In the genomic region with DNA sequence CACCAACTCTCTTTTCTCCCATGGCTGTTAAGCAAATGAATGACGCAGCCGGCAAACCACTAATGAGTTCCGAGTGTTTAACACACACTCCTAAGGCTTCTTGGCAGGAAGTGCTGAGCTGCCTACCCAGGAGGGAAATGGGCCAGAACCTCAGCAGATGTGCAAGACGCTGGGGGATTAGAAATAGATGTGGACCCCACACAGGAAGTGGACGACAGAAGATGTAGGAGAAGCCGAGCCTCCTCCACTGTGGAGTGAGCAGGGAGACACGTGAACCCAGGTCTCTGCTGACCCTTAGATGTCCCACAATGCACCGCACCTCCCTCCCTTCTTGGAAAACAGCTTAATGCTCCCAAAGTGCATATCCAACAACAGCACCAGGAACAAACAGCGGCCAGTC, we compare ENCODE assay signal across 9 mouse cellular contexts.
A peak's percentile ranks its signal among the peaks of the same experiment; 100 is the strongest.
DNase-seq lines count a peak whose midpoint lies in the region; ATAC-seq and TF ChIP-seq lines count a peak whose summit lies in the region.
"Had no signal": no experiment of that assay in that cellular context is flagged by ENCODE, and none has a peak within 500 bp of the region (broad histone marks: within the 10 kb centered on the region; RNA-seq: fewer than 3 reads in every experiment).

No protein-coding gene starts in this region.

- H3K9me3 ChIP-seq in kidney, embryonic 14.5 days (ENCODE audit: control insufficient read depth, low read length), result no peaks in the 10 kb centered on the region
- no peaks in the 10 kb centered on the region for H3K9me3 ChIP-seq in limb, embryonic 10.5 days (replicated peaks)
- no peaks in the 10 kb centered on the region for H3K9me3 ChIP-seq in midbrain, embryonic 16.5 days (replicated peaks; ENCODE audit: control insufficient read depth, low read length, poor library complexity, severe bottlenecking)
- H3K9me3 ChIP-seq: G1E had no signal

- DNase-seq in kidney, adult 11 months, result peak; percentile 49
- peak; percentile 65 for DNase-seq in brain, embryonic 14.5 days (ENCODE audit: low read depth)
- DNase-seq in limb, embryonic 10.5 days (ENCODE audit: low spot score), result peak; percentile 36
- no peak for DNase-seq in cerebellum, adult 9-10 months
- no peak for DNase-seq in thymus, postnatal 25 days

- 47% methylated on average over 9 of the region's 9 CpGs for WGBS in kidney, embryonic 14.5 days
- whole genome bisulfite sequencing in limb, embryonic 10.5 days, result 44% methylated on average over 9 of the region's 9 CpGs
- 69% methylated on average over 9 of the region's 9 CpGs for WGBS in midbrain, embryonic 16.5 days

- H3K9ac ChIP-seq in kidney, embryonic 14.5 days (ENCODE audit: low read depth, low read length), result no peak overlapping the region
- no peak overlapping the region for H3K9ac ChIP-seq in midbrain, embryonic 16.5 days (ENCODE audit: low read depth, low read length)

- no peak overlapping the region for H3K27ac ChIP-seq in kidney, embryonic 14.5 days (ENCODE audit: low read depth, low read length)
- H3K27ac ChIP-seq in limb, embryonic 10.5 days, result peak overlapping the region; percentile 75
- H3K27ac ChIP-seq in midbrain, embryonic 16.5 days (ENCODE audit: low read length), result no peak overlapping the region

- no peaks in the 10 kb centered on the region for H3K27me3 ChIP-seq in kidney, embryonic 14.5 days (ENCODE audit: control insufficient read depth, insufficient read depth, low read length)
- H3K27me3 ChIP-seq in limb, embryonic 10.5 days (ENCODE audit: low read depth, poor library complexity, severe bottlenecking), result no peaks in the 10 kb centered on the region
- H3K27me3 ChIP-seq in midbrain, embryonic 16.5 days (ENCODE audit: control insufficient read depth, insufficient read depth, low read depth, low read length), result no peaks in the 10 kb centered on the region

- H3K4me3 ChIP-seq in kidney, embryonic 14.5 days (ENCODE audit: low read length), result no peak overlapping the region
- no peak overlapping the region for H3K4me3 ChIP-seq in limb, embryonic 10.5 days
- H3K4me3 ChIP-seq in midbrain, embryonic 16.5 days (ENCODE audit: low read depth, low read length), result no peak overlapping the region

- no peaks in the 10 kb centered on the region for H3K4me1 ChIP-seq in kidney, embryonic 14.5 days (ENCODE audit: control insufficient read depth, insufficient read depth, low read length)
- H3K4me1 ChIP-seq in limb, embryonic 10.5 days, result peaks cover 41% of the 10 kb centered on the region
- no peaks in the 10 kb centered on the region for H3K4me1 ChIP-seq in midbrain, embryonic 16.5 days (ENCODE audit: control insufficient read depth, insufficient read depth, low read length)

- no peak overlapping the region for H3K4me2 ChIP-seq in kidney, embryonic 14.5 days (replicated peaks; ENCODE audit: low read depth, low read length)
- no peak overlapping the region for H3K4me2 ChIP-seq in midbrain, embryonic 16.5 days (ENCODE audit: low read length)

- no peak for ATAC-seq in kidney, embryonic 14.5 days (ENCODE audit: low FRiP score, low TSS enrichment)
- ATAC-seq in granulocyte monocyte progenitor cell, adult 5-6 weeks (replicated peaks; ENCODE audit: poor library complexity, severe bottlenecking), result peak; percentile 40
- ATAC-seq in midbrain, embryonic 16.5 days, result no peak

- TF ChIP-seq POLR2A in brain, embryonic 14.5 days (IDR thresholded peaks at IDR 0.05; ENCODE audit: borderline replicate concordance, extremely low read depth, insufficient read depth, insufficient read length, poor library complexity, severe bottlenecking), result no peak

- no peak for TF ChIP-seq CTCF in brain, embryonic 14.5 days (IDR thresholded peaks at IDR 0.05; ENCODE audit: borderline replicate concordance, extremely low read depth, insufficient read depth, insufficient read length)

- H3K36me3 ChIP-seq in kidney, embryonic 14.5 days (ENCODE audit: control insufficient read depth, insufficient read depth, low read length), result no peaks in the 10 kb centered on the region
- no peaks in the 10 kb centered on the region for H3K36me3 ChIP-seq in limb, embryonic 10.5 days
- H3K36me3 ChIP-seq in midbrain, embryonic 16.5 days (ENCODE audit: control insufficient read depth, insufficient read depth, low read length), result no peaks in the 10 kb centered on the region
- H3K36me3 ChIP-seq: G1E had no signal

Comparison
In these comparisons a context has a peak if more than half of its experiments do, and no peak if none do; other contexts are left out.
1. DNase-seq: peak in kidney, adult 11 months (single experiment), brain, embryonic 14.5 days (single experiment) and limb, embryonic 10.5 days (single experiment); none in cerebellum, adult 9-10 months (single experiment) and thymus, postnatal 25 days (single experiment).